Mouse (Mus musculus) left cerebral cortex, postnatal 25 days (tissue): ENCODE data around the gene Prss45. TPM values are rescaled to one million over a fixed set of nuclear protein-coding genes. Genes with fewer than 3 reads are reported as not detected.

Experiments
- DNase-seq, 2 experiments: peaks; one replicate each; pipeline ENCODE4 v3.0.0; 2022; ENCODE audit warnings: low spot score in 2 of 2, mixed read lengths in 1 of 2
- intact Hi-C: fragments of 180-260 bp; cut with DNase I; formaldehyde crosslinking; loops from one replicate; pipeline ENCODE4 v1.15.1; 2025
- total RNA-seq, 2 experiments: library from RNA; stranded (reverse); gene quantifications; 2 replicates each; pipeline ENCODE4 v1.2.3; 2021

Prss45 gene
- total RNA-seq, 2 experiments from 2014 or later: 0.27 to 0.39 TPM

DNA sequence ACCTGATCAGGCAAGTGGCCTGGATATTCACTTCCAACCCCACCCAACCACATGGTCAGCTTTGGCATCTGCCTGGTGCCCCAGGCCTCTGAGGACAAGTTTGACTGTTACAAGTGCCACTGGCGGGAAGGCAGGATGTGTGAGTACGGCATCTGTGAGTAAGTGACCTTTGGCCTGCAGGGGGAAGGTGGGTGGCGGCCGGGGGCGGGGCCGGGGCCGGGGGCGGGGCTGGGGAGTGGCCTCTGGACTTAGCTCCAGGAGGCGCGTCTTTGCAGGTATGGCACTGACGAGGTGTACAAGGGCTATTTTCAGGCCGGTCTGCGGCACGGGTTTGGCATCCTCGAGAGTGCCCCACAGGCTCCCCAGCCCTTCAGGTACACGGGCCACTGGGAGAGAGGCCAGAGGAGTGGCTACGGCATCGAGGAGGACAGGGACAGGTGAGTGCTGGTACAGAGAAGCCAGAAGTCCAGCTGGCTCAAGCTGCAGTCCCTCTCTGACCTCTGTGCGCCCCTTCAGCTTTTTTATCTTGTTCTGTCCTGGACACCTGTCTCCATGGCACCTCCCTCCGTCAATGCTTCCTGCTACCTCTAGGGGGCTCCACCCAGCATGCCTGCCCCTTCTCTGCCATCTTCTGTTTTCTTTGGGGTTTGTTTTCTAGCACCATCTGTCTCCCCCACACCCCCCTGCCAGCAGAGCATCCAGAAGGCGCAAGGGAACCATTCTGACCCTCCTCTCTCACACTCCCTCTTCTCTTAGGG is 55.8 kb downstream of the Prss45 start:
- no peak for DNase-seq
- intact Hi-C loops: no loop called here

Other genes starting within 250 kb of the Prss45 start
- 1 to 10 TPM; 1.3 TPM for gene Nradd, start 210.1 kb upstream of the Prss45 start, total RNA-seq
- gene Nbeal2, start 180.4 kb upstream of the Prss45 start, total RNA-seq: 10 to 100 TPM in 1 of 2 experiments, 1 to 10 TPM in 1; 9.3 to 14.4 TPM
- 10 to 100 TPM; 47.2 to 55.7 TPM for gene Ccdc12, start 178.1 kb upstream of the Prss45 start, total RNA-seq
- gene Myl3, start 92.7 kb upstream of the Prss45 start, total RNA-seq: not detected
- 1 to 10 TPM; 5.5 to 5.9 TPM for gene Pth1r, start 87.4 kb upstream of the Prss45 start, total RNA-seq
- gene Prss42, start 36.4 kb upstream of the Prss45 start, total RNA-seq: not detected
- not detected for gene Prss44, start 20.6 kb upstream of the Prss45 start, total RNA-seq
- under 1 TPM in 1 of 2 experiments, not detected in 1; 0.14 TPM for gene Prss43, start 7.9 kb upstream of the Prss45 start, total RNA-seq
- gene Prss46, start 9.9 kb downstream of the Prss45 start, total RNA-seq: not detected
- under 1 TPM in 1 of 2 experiments, not detected in 1; 0.71 TPM for gene Prss50, start 23.4 kb downstream of the Prss45 start, total RNA-seq
- 1 to 10 TPM; 8.2 to 10.0 TPM for gene Als2cl, start 45.3 kb downstream of the Prss45 start, total RNA-seq
- gene Tmie, start 45.5 kb downstream of the Prss45 start, total RNA-seq: 1 to 10 TPM; 2.7 to 4.1 TPM
- not detected for gene Fam240a, start 82.3 kb downstream of the Prss45 start, total RNA-seq
- under 1 TPM in 1 of 2 experiments, not detected in 1; 0.43 TPM for gene Tdgf1, start 111.6 kb downstream of the Prss45 start, total RNA-seq
- gene Lrrc2, start 117.0 kb downstream of the Prss45 start, total RNA-seq: 1 to 10 TPM in 1 of 2 experiments, under 1 TPM in 1; 0.73 to 2.1 TPM
- gene Rtp3, start 156.0 kb downstream of the Prss45 start, total RNA-seq: under 1 TPM; 0.18 to 0.46 TPM
- not detected for gene Ltf, start 184.7 kb downstream of the Prss45 start, total RNA-seq
- gene Ccrl2, start 222.9 kb downstream of the Prss45 start, total RNA-seq: 1 to 10 TPM; 1.0 to 1.1 TPM